Mouse (Mus musculus): ENCODE measurements around the gene Olfr906. TPM values are rescaled to one million over a fixed set of nuclear protein-coding genes. Genes with fewer than 3 reads are reported as not detected.

Olfr906 gene
- total RNA-seq (2021): not detected
- long read RNA-seq, experiment 1: 0 reads
- long read RNA-seq, experiment 2: 0 reads

DNA sequence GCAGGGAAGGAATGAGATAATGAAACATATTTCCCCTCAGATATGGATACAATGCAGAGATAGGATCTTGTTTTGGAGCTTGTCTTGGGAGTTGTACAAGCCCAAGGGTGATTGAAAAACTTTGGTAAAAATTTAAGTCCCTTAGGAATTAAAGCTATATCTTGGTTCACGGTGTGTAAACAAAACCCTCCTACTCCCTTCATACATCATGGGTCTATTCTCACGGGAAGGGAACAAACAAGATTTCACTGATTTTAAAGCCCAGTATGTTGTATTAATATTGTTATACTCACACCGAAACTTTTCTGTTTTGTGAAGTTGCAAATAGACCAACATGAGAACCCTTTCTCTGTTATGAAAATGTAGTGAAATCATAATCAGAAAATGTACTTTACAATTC is at the start of gene Olfr906:
TSS of gene Olfr906 (plus strand) at position 301 of the 400 bp plus-strand sequence.
- no peak for DNase-seq

- no peak for DNase-seq
Measured at GRCm38 (mm10) chr9:38447352-38447751, 39.5 kb upstream of the Olfr906 start, which contains the start of gene Olfr902. Gene Olfr902 (plus strand): TSS chr9:38447652.

DNA sequence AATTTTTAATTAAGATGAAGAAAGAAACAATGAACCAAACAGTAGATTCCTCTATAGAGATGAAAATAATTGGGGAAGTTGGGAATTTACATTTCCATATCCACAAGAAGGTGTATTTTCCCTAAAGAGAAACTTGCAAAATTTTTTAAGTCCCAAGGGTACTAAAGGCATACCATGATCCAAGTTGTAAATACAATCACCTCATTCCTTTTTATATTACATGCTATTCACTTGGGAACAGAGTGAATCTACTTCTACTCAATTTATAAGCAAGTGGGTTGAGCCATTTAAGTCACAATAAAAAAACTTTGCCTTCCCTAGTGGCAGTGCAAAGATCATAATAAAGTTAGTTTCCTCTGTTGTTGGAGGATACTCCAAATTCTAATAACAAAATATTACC is 24.0 kb upstream of the Olfr906 start, which contains the start of gene Olfr904:
TSS of gene Olfr904 (plus strand) at position 301 of the 400 bp plus-strand sequence.
- DNase-seq: no peak

DNA sequence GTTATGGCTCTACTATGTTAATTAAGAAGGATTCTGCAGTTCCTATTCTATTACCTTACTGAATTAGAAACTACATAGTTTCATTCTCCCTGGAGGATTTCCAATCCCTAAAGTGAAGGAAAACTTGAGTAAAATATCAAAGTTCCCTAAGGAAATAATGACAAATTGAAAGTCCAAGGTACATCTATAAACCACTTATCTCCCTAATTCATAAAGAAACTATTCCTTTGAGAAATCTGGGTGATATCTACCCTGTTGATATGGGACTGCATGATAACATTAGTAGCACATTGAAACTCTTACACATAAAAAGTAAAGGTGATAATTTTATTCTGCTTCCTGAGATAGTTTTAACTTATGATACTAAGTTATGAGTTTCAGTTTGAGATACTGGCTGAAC is 16.1 kb upstream of the Olfr906 start, which contains the start of gene Olfr905:
TSS of gene Olfr905 (plus strand) at position 301 of the 400 bp plus-strand sequence.
- no peak for DNase-seq

GRCm38 (mm10) chr9:38495501-38495900 is 8.6 kb downstream of the Olfr906 start, which contains the start of gene Olfr907:
Gene Olfr907 (plus strand): TSS chr9:38495801.
- DNase-seq: no peak

DNA sequence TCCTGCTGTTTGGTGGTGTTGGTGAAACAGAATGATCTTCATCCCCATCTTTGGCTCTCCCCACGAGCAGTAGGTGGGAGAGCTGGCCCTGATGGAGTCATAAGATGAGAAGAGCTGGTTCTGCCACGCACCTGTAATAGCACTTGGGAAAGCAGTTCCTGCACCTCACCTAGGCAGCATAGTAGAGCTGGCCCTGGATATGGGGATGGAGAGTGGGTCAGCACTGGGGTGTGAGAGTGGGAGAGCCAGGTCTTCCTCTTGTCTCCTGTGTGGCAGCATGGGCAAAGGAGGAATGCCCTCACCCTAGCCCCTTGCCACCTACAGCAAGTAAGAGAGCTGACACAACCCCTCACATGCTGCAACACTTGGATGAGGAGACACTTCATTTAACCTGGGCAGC is 25.5 kb downstream of the Olfr906 start:
- DNase-seq: no peak

GRCm38 (mm10) chr9:38521280-38521679 is 34.4 kb downstream of the Olfr906 start, which contains the start of gene Olfr911-ps1:
Gene Olfr911-ps1 (plus strand): TSS chr9:38521580.
- no peak for DNase-seq

DNA sequence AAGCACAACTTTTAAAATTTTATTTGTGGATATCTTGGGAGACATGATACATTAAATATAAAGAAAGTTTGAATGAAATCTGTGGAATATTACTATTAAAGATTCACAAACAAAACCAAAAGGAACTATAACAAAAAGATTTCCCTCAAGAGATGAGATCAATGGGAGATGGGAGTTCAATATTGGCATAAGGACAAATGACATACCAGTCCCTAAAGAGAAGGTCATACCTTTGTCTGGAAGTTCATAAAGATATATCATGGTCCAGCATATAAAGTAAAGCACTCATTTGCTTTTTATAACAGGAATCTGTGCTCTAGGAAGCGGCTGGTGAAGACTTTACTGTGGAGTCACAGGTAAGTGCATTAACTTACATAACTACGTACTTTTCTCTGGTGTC is 50.7 kb downstream of the Olfr906 start, which contains the start of gene Olfr910:
TSS of gene Olfr910 (plus strand) at position 301 of the 400 bp plus-strand sequence.
- DNase-seq: no peak

Other genes with a start within 250 kb of the Olfr906 start
- not detected for gene Olfr143, start 234.3 kb upstream of the Olfr906 start, total RNA-seq (2021)
- gene Olfr895, start 219.2 kb upstream of the Olfr906 start, total RNA-seq (2021): not detected
- gene Olfr896-ps1, start 196.0 kb upstream of the Olfr906 start, total RNA-seq (2021): not detected
- gene Olfr25, start 158.0 kb upstream of the Olfr906 start, total RNA-seq (2021): not detected
- gene Olfr898, start 138.7 kb upstream of the Olfr906 start, total RNA-seq (2021): not detected
- not detected for gene Olfr250, start 120.2 kb upstream of the Olfr906 start, total RNA-seq (2021)
- gene Olfr251, start 110.0 kb upstream of the Olfr906 start, total RNA-seq (2021): not detected
- gene Olfr147, start 85.4 kb upstream of the Olfr906 start, total RNA-seq (2021): not detected
- gene Olfr901, start 57.6 kb upstream of the Olfr906 start, total RNA-seq (2021): not detected
- gene Olfr902, start 39.4 kb upstream of the Olfr906 start, total RNA-seq (2021): not detected
- not detected for gene Olfr904, start 23.9 kb upstream of the Olfr906 start, total RNA-seq (2021)
- gene Olfr905, start 16.0 kb upstream of the Olfr906 start, total RNA-seq (2021): not detected
- gene Olfr907, start 8.7 kb downstream of the Olfr906 start, total RNA-seq (2021): not detected
- gene Olfr911-ps1, start 34.5 kb downstream of the Olfr906 start, total RNA-seq (2021): not detected
- not detected for gene Olfr910, start 50.8 kb downstream of the Olfr906 start, total RNA-seq (2021)
- not detected for gene Olfr912, start 93.1 kb downstream of the Olfr906 start, total RNA-seq (2021)
- gene Olfr913, start 105.7 kb downstream of the Olfr906 start, total RNA-seq (2021): not detected
- not detected for gene Olfr914, start 118.0 kb downstream of the Olfr906 start, total RNA-seq (2021)
- gene Olfr916, start 172.8 kb downstream of the Olfr906 start, total RNA-seq (2021): not detected
- not detected for gene Olfr917, start 178.8 kb downstream of the Olfr906 start, total RNA-seq (2021)
- not detected for gene Olfr918, start 187.5 kb downstream of the Olfr906 start, total RNA-seq (2021)
- gene Olfr919, start 216.6 kb downstream of the Olfr906 start, total RNA-seq (2021): not detected
- gene Vwa5a, start 231.2 kb downstream of the Olfr906 start, total RNA-seq (2021): 10 to 100 TPM; 21.9 to 27.3 TPM

Data from heart, adult 18-20 months (tissue).